Mouse (Mus musculus) lung, adult 10 weeks (tissue): Measurements from ENCODE around the gene Ccdc187. TPM values are rescaled to one million over a fixed set of nuclear protein-coding genes. Genes with fewer than 3 reads are reported as not detected.

ENCODE experiments used
- polyA plus RNA-seq: library from polyadenylated mRNA; stranded (reverse); fragments of 350-450 nt; fragmentation: Illumina TruSeq; extraction: RNeasy Lipid Tissue Mini Kit (QIAGEN cat#74804); gene quantifications from one replicate; pipeline ENCODE4 v1.2.3, GENCODE M21; 2014; ENCODE audit warnings: low read depth, low replicate concordance; ENCODE audit not compliant: insufficient read depth

Gene Ccdc187
- 2.1 TPM for polyA plus RNA-seq

DNA sequence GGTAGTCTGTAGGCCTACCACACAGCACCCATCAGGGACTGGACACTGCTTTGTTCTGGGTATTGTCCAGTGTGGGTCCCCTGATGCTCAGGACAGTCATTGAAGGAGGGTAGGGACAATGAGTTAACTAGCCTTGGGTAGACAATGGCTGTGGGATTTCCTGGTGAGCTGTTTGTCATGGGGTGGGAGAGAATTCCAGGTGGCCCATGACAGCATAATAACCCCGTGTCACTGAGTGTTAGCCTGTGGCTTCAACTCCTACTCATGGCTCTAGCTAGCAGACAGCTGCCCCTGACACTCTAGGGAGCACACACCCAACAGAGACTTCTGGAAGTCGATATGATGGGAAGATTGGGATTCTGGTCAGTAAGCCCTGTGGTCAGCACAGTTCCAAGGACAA is at the start of gene Ccdc187:
Gene Ccdc187 (minus strand): TSS at position 101 of the 400 bp plus-strand sequence.

DNA sequence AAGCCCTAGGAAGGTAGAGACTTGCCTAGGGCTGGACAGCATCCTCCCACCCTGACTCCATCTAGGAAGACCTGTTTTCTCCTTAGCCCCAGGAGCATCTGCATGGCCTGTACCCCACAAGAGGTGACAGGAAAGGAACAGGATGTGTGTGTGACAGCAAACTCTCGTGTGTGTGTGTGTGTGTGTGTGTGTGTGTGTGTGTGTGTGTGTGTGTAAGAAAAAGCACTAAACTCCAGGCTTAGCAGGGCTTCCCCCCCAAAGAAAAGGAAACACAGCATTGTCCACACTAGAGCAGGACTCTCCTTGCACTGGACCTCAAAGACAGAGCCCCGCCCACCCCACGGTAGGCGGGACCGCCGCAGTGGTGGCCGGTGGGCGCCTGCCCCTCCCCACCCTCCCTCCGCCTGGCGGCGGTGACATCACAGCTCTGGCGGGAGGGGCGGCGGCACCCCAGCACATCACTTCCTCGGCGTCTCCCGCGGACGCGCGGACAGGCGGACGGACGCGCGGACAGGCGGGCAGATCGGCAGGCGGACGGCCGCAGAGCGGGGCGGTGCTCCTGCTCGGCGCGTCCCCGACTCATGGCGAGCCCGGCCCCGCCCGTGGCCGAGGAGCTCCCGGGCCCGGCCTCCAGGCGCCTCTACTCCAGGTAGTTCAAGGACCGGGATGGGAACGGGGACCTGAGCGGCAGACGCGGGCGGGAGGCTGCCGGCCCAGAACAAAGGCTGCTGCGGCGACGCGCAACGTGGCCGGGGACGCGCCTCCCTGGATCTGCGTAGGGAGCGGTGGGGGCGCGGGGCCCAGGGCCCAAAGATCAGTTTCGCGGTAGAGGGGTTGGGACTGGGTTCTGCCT is 20.9 kb upstream of the Ccdc187 start, which contains the start of gene Gpsm1:
Gene Gpsm1 (plus strand): TSS at position 444 of the 853 bp plus-strand sequence.

DNA sequence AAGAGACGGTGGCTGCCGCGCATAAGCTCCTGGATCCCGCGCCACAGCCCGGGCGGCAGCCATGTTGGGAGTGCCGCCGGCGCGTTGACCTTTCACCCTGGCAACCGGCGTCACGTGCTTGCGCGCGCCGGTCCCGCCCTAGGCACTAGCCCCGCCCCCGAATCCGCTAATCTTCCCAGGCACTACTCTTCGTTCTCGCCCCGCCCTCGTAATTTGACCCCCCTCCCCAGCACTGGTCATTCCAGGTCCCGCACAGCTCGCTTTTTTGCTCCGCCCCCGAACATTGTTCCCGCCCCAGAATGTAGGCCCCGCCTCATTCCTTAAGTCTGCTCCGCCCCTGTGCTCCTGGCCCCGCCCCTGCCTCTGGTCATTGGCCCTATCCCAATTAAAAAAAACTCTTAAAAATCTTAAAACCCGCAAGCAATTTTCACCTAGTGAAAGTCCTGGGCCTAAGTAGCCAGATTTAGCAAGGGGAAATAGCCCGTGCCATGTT is 57.0 kb downstream of the Ccdc187 start, which contains the start of gene Qsox2:
Gene Qsox2 (minus strand): TSS at position 236 of the 493 bp plus-strand sequence.

DNA sequence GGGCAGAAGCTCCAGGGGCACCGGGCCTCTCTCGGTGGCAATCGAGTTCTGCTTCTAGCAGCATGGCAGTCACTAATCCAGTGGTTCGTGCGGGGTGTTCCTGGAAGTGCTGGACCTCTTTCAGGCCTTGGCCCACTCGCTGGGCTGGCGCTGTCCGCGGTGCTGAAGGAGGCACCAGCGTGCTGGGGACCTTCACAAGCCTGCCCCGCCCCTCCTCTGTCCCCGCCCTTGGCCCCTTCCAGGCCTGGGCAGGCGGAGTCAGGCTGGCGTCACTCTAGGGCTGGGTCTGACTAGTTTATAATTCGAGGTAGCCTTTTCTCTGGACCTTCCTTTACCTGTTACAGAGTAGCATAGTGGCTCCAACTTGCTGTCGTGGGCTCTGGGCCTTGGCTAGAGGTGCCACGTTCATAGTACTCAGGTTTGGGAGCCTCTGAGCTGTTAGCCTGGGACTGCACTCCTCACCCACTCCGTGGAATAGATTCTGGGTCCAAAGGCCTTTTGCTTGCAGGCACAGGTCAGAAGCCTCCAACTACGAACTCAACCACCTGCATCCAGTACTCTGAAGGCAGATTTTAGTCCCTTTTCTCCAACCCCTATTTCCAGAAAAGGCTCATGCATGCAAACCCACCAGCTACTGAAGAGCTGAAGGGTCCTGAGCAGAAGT is 86.1 kb downstream of the Ccdc187 start, which contains the start of gene Lhx3:
Gene Lhx3 (minus strand): TSS at position 164 of the 664 bp plus-strand sequence.

Other genes with a start within 250 kb of the Ccdc187 start
- 4.7 TPM for gene Nacc2, start 171.3 kb downstream of the Ccdc187 start, polyA plus RNA-seq
- not detected for gene Lhx3, start 86.3 kb downstream of the Ccdc187 start, polyA plus RNA-seq
- gene Qsox2, start 57.0 kb downstream of the Ccdc187 start, polyA plus RNA-seq: 12.8 TPM
- gene Gpsm1, start 21.0 kb upstream of the Ccdc187 start, polyA plus RNA-seq: 14.2 TPM
- gene Dnlz, start 57.6 kb upstream of the Ccdc187 start, polyA plus RNA-seq: 10.7 TPM
- gene Card9, start 66.4 kb upstream of the Ccdc187 start, polyA plus RNA-seq: 13.2 TPM
- gene Snapc4, start 86.1 kb upstream of the Ccdc187 start, polyA plus RNA-seq: 7.8 TPM
- gene Entr1, start 94.8 kb upstream of the Ccdc187 start, polyA plus RNA-seq: 49.5 TPM
- 22.6 TPM for gene Pmpca, start 94.8 kb upstream of the Ccdc187 start, polyA plus RNA-seq
- 7.1 TPM for gene Inpp5e, start 114.6 kb upstream of the Ccdc187 start, polyA plus RNA-seq
- gene Sec16a, start 150.7 kb upstream of the Ccdc187 start, polyA plus RNA-seq: 13.3 TPM
- gene Notch1, start 222.1 kb upstream of the Ccdc187 start, polyA plus RNA-seq: 14.9 TPM